Mouse (Mus musculus): ENCODE data around the gene Iqcc.
A peak's percentile ranks its signal among the peaks of the same experiment; 100 is the strongest.

Iqcc gene

GRCm38 (mm10) chr4:129578466-129578865 is 40.4 kb downstream of the Iqcc start, which contains the start of gene Fam167b:
Gene Fam167b (minus strand): TSS chr4:129578549.
- no peak for DNase-seq (ENCODE audit: low read depth, low spot score)

GRCm38 (mm10) chr4:129577688-129578087 is 41.2 kb downstream of the Iqcc start:
- no peak for DNase-seq (ENCODE audit: low read depth, low spot score)

GRCm38 (mm10) chr4:129576863-129577491 is 41.9 kb downstream of the Iqcc start:
- peak; percentile 75 for DNase-seq (ENCODE audit: low read depth, low spot score)

- DNase-seq (ENCODE audit: low read depth, low spot score) = no peak
Measured at GRCm38 (mm10) chr4:129575171-129575844, 43.6 kb downstream of the Iqcc start.

- DNase-seq (ENCODE audit: low read depth, low spot score) = no peak
Measured at GRCm38 (mm10) chr4:129573430-129573829, 45.5 kb downstream of the Iqcc start, which contains the start of gene Lck. Gene Lck (minus strand): TSS chr4:129573641.

GRCm38 (mm10) chr4:129573093-129573370 is 45.9 kb downstream of the Iqcc start:
- DNase-seq (ENCODE audit: low read depth, low spot score) = no peak

GRCm38 (mm10) chr4:129572236-129573092 is 46.4 kb downstream of the Iqcc start:
- no peak for DNase-seq (ENCODE audit: low read depth, low spot score)

GRCm38 (mm10) chr4:129571551-129572084 is 47.3 kb downstream of the Iqcc start:
- DNase-seq (ENCODE audit: low read depth, low spot score) = peak; percentile 19

- DNase-seq (ENCODE audit: low read depth, low spot score) = no peak
Measured at GRCm38 (mm10) chr4:129570028-129570427, 48.9 kb downstream of the Iqcc start.

GRCm38 (mm10) chr4:129568366-129568765 is 50.5 kb downstream of the Iqcc start:
- DNase-seq (ENCODE audit: low read depth, low spot score) = no peak

- DNase-seq (ENCODE audit: low read depth, low spot score) = no peak
Measured at GRCm38 (mm10) chr4:129565139-129565538, 53.8 kb downstream of the Iqcc start.
